Mouse (Mus musculus): ENCODE data around the gene Ppp5c.
"Not testable (repeated sequence)": the region's sequence is repeated elsewhere in the genome, so short reads cannot be mapped to it uniquely, and the experiment has no call there.

Ppp5c gene

GRCm38 (mm10) chr7:17027588-17028343 lies at the start of gene Ppp5c:
Ppp5c (minus strand) TSS chr7:17027924.
- DNase-seq (ENCODE audit: low spot score in 2 of 2): peak; percentile 84 to 86

GRCm38 (mm10) chr7:17076542-17076941 lies 48.8 kb upstream of the Ppp5c start:
- DNase-seq (ENCODE audit: low spot score in 2 of 2): no peak

GRCm38 (mm10) chr7:17073904-17074615 lies 46.3 kb upstream of the Ppp5c start, which contains the start of gene Psg16:
Psg16 (plus strand) TSS chr7:17074040.
- no peak for DNase-seq (ENCODE audit: low spot score in 2 of 2)

GRCm38 (mm10) chr7:17073513-17073903 lies 45.8 kb upstream of the Ppp5c start:
- DNase-seq (ENCODE audit: low spot score in 2 of 2): no peak

- DNase-seq (ENCODE audit: low spot score in 2 of 2): not testable (repeated sequence)
These were observed 39.9 kb upstream of the Ppp5c start for GRCm38 (mm10) chr7:17067651-17068050.

GRCm38 (mm10) chr7:17067000-17067399 lies 39.3 kb upstream of the Ppp5c start:
- no peak for DNase-seq (ENCODE audit: low spot score in 2 of 2)

- peak; percentile 71 to 92 for DNase-seq (ENCODE audit: low spot score in 2 of 2)
These were observed 38.7 kb upstream of the Ppp5c start for GRCm38 (mm10) chr7:17066412-17066811.

- no peak for DNase-seq (ENCODE audit: low spot score in 2 of 2)
These were observed 37.9 kb upstream of the Ppp5c start for GRCm38 (mm10) chr7:17065620-17066019.

GRCm38 (mm10) chr7:17062845-17063244 lies 35.1 kb upstream of the Ppp5c start:
- no peak for DNase-seq (ENCODE audit: low spot score in 2 of 2)

GRCm38 (mm10) chr7:17062389-17062788 lies 34.7 kb upstream of the Ppp5c start, which contains the start of gene Hif3a:
Hif3a (minus strand) TSS chr7:17062427.
- peak in 1 of 2 experiments; percentile 53 for DNase-seq (ENCODE audit: low spot score in 2 of 2)

- DNase-seq (ENCODE audit: low spot score in 2 of 2): peak in 1 of 2 experiments; percentile 15
These were observed 33.3 kb upstream of the Ppp5c start for GRCm38 (mm10) chr7:17060782-17061605.

- DNase-seq (ENCODE audit: low spot score in 2 of 2): peak; percentile 84 to 85
These were observed 32.5 kb upstream of the Ppp5c start for GRCm38 (mm10) chr7:17060031-17060781.

GRCm38 (mm10) chr7:17059463-17059844 lies 31.7 kb upstream of the Ppp5c start:
- peak in 1 of 2 experiments; percentile 3 for DNase-seq (ENCODE audit: low spot score in 2 of 2)

- DNase-seq (ENCODE audit: low spot score in 2 of 2): peak in 1 of 2 experiments; percentile 16
These were observed 31.2 kb upstream of the Ppp5c start for GRCm38 (mm10) chr7:17058816-17059462.

GRCm38 (mm10) chr7:17058071-17058689 lies 30.5 kb upstream of the Ppp5c start:
- peak; percentile 58 to 77 for DNase-seq (ENCODE audit: low spot score in 2 of 2)

- peak in 1 of 2 experiments; percentile 3 for DNase-seq (ENCODE audit: low spot score in 2 of 2)
These were observed 29.1 kb upstream of the Ppp5c start for GRCm38 (mm10) chr7:17056601-17057523.

- DNase-seq (ENCODE audit: low spot score in 2 of 2): peak; percentile 82 to 84
These were observed 28.4 kb upstream of the Ppp5c start for GRCm38 (mm10) chr7:17056081-17056581.

- peak in 1 of 2 experiments; percentile 9 for DNase-seq (ENCODE audit: low spot score in 2 of 2)
These were observed 27.7 kb upstream of the Ppp5c start for GRCm38 (mm10) chr7:17055287-17055946.
